Comparison of ENCODE assay signal across 8 mouse cellular contexts in genomic region chr16:78635257-78635656, GRCm38 (mm10). TPM values are rescaled to one million over a fixed set of nuclear protein-coding genes. Genes with fewer than 3 reads are reported as not detected.
DNase-seq lines count a peak whose midpoint lies in the region; ATAC-seq and TF ChIP-seq lines count a peak whose summit lies in the region.

No protein-coding gene starts in this region.

- ATAC-seq in embryonic facial prominence, embryonic 15.5 days (ENCODE audit: insufficient number of reproducible peaks, low FRiP score, low TSS enrichment, low read depth): peak; percentile 75
- ATAC-seq in hematopoietic stem cell, adult 5-6 weeks (replicated peaks in 1 of 2; ENCODE audit: insufficient read depth in 1 of 2, low FRiP score in 2 of 2, low TSS enrichment in 1 of 2, low read depth in 1 of 2, poor library complexity in 2 of 2, severe bottlenecking in 2 of 2): peak; percentile 76 to 81

- H3K9me3 ChIP-seq in E14TG2a.4 (ENCODE audit: low read length): no peaks in the 10 kb centered on the region
- no peaks in the 10 kb centered on the region for H3K9me3 ChIP-seq in embryonic facial prominence, embryonic 15.5 days (replicated peaks)

- no peaks in the 10 kb centered on the region for H3K4me1 ChIP-seq in E14TG2a.4 (replicated peaks; ENCODE audit: low read depth, low read length)
- no peaks in the 10 kb centered on the region for H3K4me1 ChIP-seq in bone marrow, adult 2 months (ENCODE audit: control insufficient read depth, insufficient read depth, low read length)
- H3K4me1 ChIP-seq in embryonic facial prominence, embryonic 15.5 days: no peaks in the 10 kb centered on the region

- no peak overlapping the region for H3K4me3 ChIP-seq in E14TG2a.4 (replicated peaks; ENCODE audit: low read length)
- no peak overlapping the region for H3K4me3 ChIP-seq in bone marrow, adult 2 months (replicated peaks; ENCODE audit: control insufficient read depth, low read depth, low read length)
- no peak overlapping the region for H3K4me3 ChIP-seq in embryonic facial prominence, embryonic 15.5 days (replicated peaks)

- peak; percentile 75 for TF ChIP-seq CTCF in E14TG2a.4 (conservative IDR thresholded peaks at IDR 0.05; ENCODE audit: low read length)
- TF ChIP-seq CTCF in bone marrow, adult 2 months (IDR thresholded peaks at IDR 0.05; ENCODE audit: control insufficient read depth, insufficient read depth, low read length): peak; percentile 67

- H3K9ac ChIP-seq in embryonic facial prominence, embryonic 15.5 days: no peak overlapping the region

- DNase-seq in layer of hippocampus, adult 8-10 months (ENCODE audit: low spot score in 2 of 2): peak; percentile 17 to 66
- peak; percentile 85 for DNase-seq in lung, postnatal 36 days
- peak; percentile 81 for DNase-seq in retina, postnatal 1 day
- DNase-seq in thymus, postnatal 25 days: peak; percentile 72

- no peaks in the 10 kb centered on the region for H3K36me3 ChIP-seq in E14TG2a.4 (ENCODE audit: insufficient read depth, low read length)
- no peaks in the 10 kb centered on the region for H3K36me3 ChIP-seq in embryonic facial prominence, embryonic 15.5 days

- TF ChIP-seq POLR2A in bone marrow, adult 2 months (IDR thresholded peaks at IDR 0.05; ENCODE audit: borderline replicate concordance, control insufficient read depth, low read depth, low read length): no peak

- H3K27ac ChIP-seq in bone marrow, adult 2 months (ENCODE audit: control insufficient read depth, insufficient read depth, low read depth, low read length, poor library complexity): no peak overlapping the region
- H3K27ac ChIP-seq in embryonic facial prominence, embryonic 15.5 days (replicated peaks): no peak overlapping the region

- peaks cover 5% of the 10 kb centered on the region; the same call in 1 of the 2 replicates for H3K27me3 ChIP-seq in E14TG2a.4 (ENCODE audit: insufficient read depth, low read length)
- no peaks in the 10 kb centered on the region for H3K27me3 ChIP-seq in embryonic facial prominence, embryonic 15.5 days

- no peak overlapping the region for H3K4me2 ChIP-seq in embryonic facial prominence, embryonic 15.5 days (replicated peaks)

- WGBS in bone marrow, adult 2 months: 18% methylated on average over 8 of the region's 8 CpGs
- 19% methylated on average over 8 of the region's 8 CpGs for WGBS in embryonic facial prominence, embryonic 15.5 days

RNA-seq across cellular contexts. Expression of gene D16Ertd472e, which starts 58.7 kb away (rescaled TPM):
- polyA plus RNA-seq in bone marrow, adult 2 months (2011; ENCODE audit: insufficient read depth, insufficient read length, low replicate concordance, missing spikeins): 3.8 TPM in 2 replicates
- 25.4 and 27.6 TPM in 2 replicates for polyA plus RNA-seq in embryonic facial prominence, embryonic 15.5 days (2015; fragmentation: Nextera tagmentation; extraction: Ambion mirVana)
- total RNA-seq in hematopoietic stem cell, adult 5-6 weeks (2017): 57.2 and 58.0 TPM in 2 replicates
- total RNA-seq in layer of hippocampus, adult 8-10 months (2022): 10 to 100 TPM; 13.8 to 15.1 (median 13.9) TPM
